Mouse (Mus musculus): ENCODE data around the gene Dll1. TPM values are rescaled to one million over a fixed set of nuclear protein-coding genes. Genes with fewer than 3 reads are reported as not detected.

Dll1 gene
- polyA plus RNA-seq, 1 experiment from 2014 or later: 3.5 TPM

- Histone ChIP-seq H3K27ac (replicated peaks) (peak within 1 kb of the TSS; percentile 88), H3K4me1 (replicated peaks; ENCODE audit: control insufficient read depth, insufficient read depth) (0 out of 2 replicates have a peak, but pooled peaks cover 10% of the 10 kb centered on the region), H3K9ac (ENCODE audit: low read length) (peak within 1 kb of the TSS; percentile 95), H3K9me3 (ENCODE audit: control insufficient read depth, low read length) (no peaks in the 10 kb centered on the region), H3K27me3 (ENCODE audit: control insufficient read depth, insufficient read depth, low read length) (no peaks in the 10 kb centered on the region), H3K4me3 (ENCODE audit: low read depth, low read length) (peak within 1 kb of the TSS; percentile 77), H3K4me2 (replicated peaks; ENCODE audit: low read depth) (peak within 1 kb of the TSS; percentile 80), H3K36me3 (ENCODE audit: control insufficient read depth, insufficient read depth, low read length) (no peaks in the 10 kb centered on the region)
- TF ChIP-seq EP300 (optimal IDR thresholded peaks at IDR 0.05) (no peak), CTCF (IDR thresholded peaks at IDR 0.05; ENCODE audit: low read depth) (no peak)
- peak; percentile 99 for ATAC-seq (ENCODE audit: low FRiP score, low TSS enrichment)
- WGBS: under 1% methylated on average over 31 of the region's 31 CpGs
- peak; percentile 86 for DNase-seq (ENCODE audit: low spot score)
Measured at GRCm38 (mm10) chr17:15395997-15396675, 19.5 kb upstream of the Dll1 start, which contains the start of gene Fam120b. Gene Fam120b, plus strand, starts transcription at chr17:15396202.

GRCm38 (mm10) chr17:15389356-15389755 is 12.7 kb upstream of the Dll1 start:
- no peaks in the 10 kb centered on the region for H3K4me1 ChIP-seq (replicated peaks; ENCODE audit: control insufficient read depth, insufficient read depth)
- no peak overlapping the region for H3K4me2 ChIP-seq (replicated peaks; ENCODE audit: low read depth)
- TF ChIP-seq EP300 (optimal IDR thresholded peaks at IDR 0.05): no peak
- TF ChIP-seq CTCF (IDR thresholded peaks at IDR 0.05; ENCODE audit: low read depth): no peak
- no peak overlapping the region for H3K9ac ChIP-seq (ENCODE audit: low read length)
- H3K27ac ChIP-seq (replicated peaks): no peak overlapping the region
- peak; percentile 34 for DNase-seq (ENCODE audit: low spot score)
- peak; percentile 90 for ATAC-seq (ENCODE audit: low FRiP score, low TSS enrichment)
- no peaks in the 10 kb centered on the region for H3K27me3 ChIP-seq (ENCODE audit: control insufficient read depth, insufficient read depth, low read length)
- WGBS: 57% methylated on average over 8 of the region's 8 CpGs
- H3K4me3 ChIP-seq (ENCODE audit: low read depth, low read length): no peak overlapping the region
- H3K9me3 ChIP-seq (ENCODE audit: control insufficient read depth, low read length): no peaks in the 10 kb centered on the region
- no peaks in the 10 kb centered on the region for H3K36me3 ChIP-seq (ENCODE audit: control insufficient read depth, insufficient read depth, low read length)

GRCm38 (mm10) chr17:15388892-15389291 is 12.2 kb upstream of the Dll1 start:
- no peak overlapping the region for H3K4me3 ChIP-seq (ENCODE audit: low read depth, low read length)
- no peaks in the 10 kb centered on the region for H3K9me3 ChIP-seq (ENCODE audit: control insufficient read depth, low read length)
- TF ChIP-seq CTCF (IDR thresholded peaks at IDR 0.05; ENCODE audit: low read depth) (no peak), EP300 (optimal IDR thresholded peaks at IDR 0.05) (no peak)
- no peak for DNase-seq (ENCODE audit: low spot score)
- H3K4me1 ChIP-seq (replicated peaks; ENCODE audit: control insufficient read depth, insufficient read depth): no peaks in the 10 kb centered on the region
- no peaks in the 10 kb centered on the region for H3K36me3 ChIP-seq (ENCODE audit: control insufficient read depth, insufficient read depth, low read length)
- H3K4me2 ChIP-seq (replicated peaks; ENCODE audit: low read depth): no peak overlapping the region
- H3K27ac ChIP-seq (replicated peaks): no peak overlapping the region
- H3K9ac ChIP-seq (ENCODE audit: low read length): no peak overlapping the region
- H3K27me3 ChIP-seq (ENCODE audit: control insufficient read depth, insufficient read depth, low read length): no peaks in the 10 kb centered on the region
- no peak for ATAC-seq (ENCODE audit: low FRiP score, low TSS enrichment)
- WGBS: 61% methylated on average over 4 of the region's 4 CpGs

- no peaks in the 10 kb centered on the region; the same call in 1 of the 2 replicates for H3K4me1 ChIP-seq (replicated peaks; ENCODE audit: control insufficient read depth, insufficient read depth)
- 92% methylated on average over 5 of the region's 5 CpGs for WGBS
- no peak for ATAC-seq (ENCODE audit: low FRiP score, low TSS enrichment)
Measured at GRCm38 (mm10) chr17:15383360-15383759, 6.7 kb upstream of the Dll1 start.

GRCm38 (mm10) chr17:15381869-15382660 is 5.4 kb upstream of the Dll1 start:
- H3K27me3 ChIP-seq (ENCODE audit: control insufficient read depth, insufficient read depth, low read length): no peaks in the 10 kb centered on the region

More at GRCm38 (mm10) chr17:15383360-15383759, 6.7 kb upstream of the Dll1 start:
- Histone ChIP-seq H3K9ac (ENCODE audit: low read length) (no peak overlapping the region), H3K4me3 (ENCODE audit: low read depth, low read length) (no peak overlapping the region), H3K9me3 (ENCODE audit: control insufficient read depth, low read length) (no peaks in the 10 kb centered on the region), H3K4me2 (replicated peaks; ENCODE audit: low read depth) (no peak overlapping the region), H3K27me3 (ENCODE audit: control insufficient read depth, insufficient read depth, low read length) (no peaks in the 10 kb centered on the region), H3K36me3 (ENCODE audit: control insufficient read depth, insufficient read depth, low read length) (no peaks in the 10 kb centered on the region), H3K27ac (replicated peaks) (no peak overlapping the region)
- TF ChIP-seq EP300 (optimal IDR thresholded peaks at IDR 0.05) (no peak), CTCF (IDR thresholded peaks at IDR 0.05; ENCODE audit: low read depth) (peak; percentile 34; the same call in 1 of the 2 replicates)
- no peak for DNase-seq (ENCODE audit: low spot score)

More at GRCm38 (mm10) chr17:15381869-15382660, 5.4 kb upstream of the Dll1 start:
- H3K4me3 ChIP-seq (ENCODE audit: low read depth, low read length): no peak overlapping the region
- no peaks in the 10 kb centered on the region for H3K36me3 ChIP-seq (ENCODE audit: control insufficient read depth, insufficient read depth, low read length)
- DNase-seq (ENCODE audit: low spot score) (no peak), ATAC-seq (ENCODE audit: low FRiP score, low TSS enrichment) (no peak)
- no peaks in the 10 kb centered on the region for H3K9me3 ChIP-seq (ENCODE audit: control insufficient read depth, low read length)
- TF ChIP-seq EP300 (optimal IDR thresholded peaks at IDR 0.05) (no peak), CTCF (IDR thresholded peaks at IDR 0.05; ENCODE audit: low read depth) (no peak)
- no peaks in the 10 kb centered on the region; the same call in 1 of the 2 replicates for H3K4me1 ChIP-seq (replicated peaks; ENCODE audit: control insufficient read depth, insufficient read depth)
- H3K9ac ChIP-seq (ENCODE audit: low read length): no peak overlapping the region
- WGBS: 45% methylated on average over 7 of the region's 7 CpGs
- H3K4me2 ChIP-seq (replicated peaks; ENCODE audit: low read depth): no peak overlapping the region
- H3K27ac ChIP-seq (replicated peaks): no peak overlapping the region
